Mouse (Mus musculus): Measurements from ENCODE around the gene Pcolce. TPM values are rescaled to one million over a fixed set of nuclear protein-coding genes. Genes with fewer than 3 reads are reported as not detected.

The Pcolce gene
- total RNA-seq, 2 experiments from 2014 or later: 101 to 107 TPM

Other genes starting within 250 kb of the Pcolce start
- gene Zan, start 136.7 kb downstream of the Pcolce start, total RNA-seq (2021): under 1 TPM; 0.02 TPM
- 10 to 100 TPM; 12.5 to 16.9 TPM for gene Pop7, start 111.3 kb downstream of the Pcolce start, total RNA-seq (2021)
- 10 to 100 TPM; 28.3 to 33.8 TPM for gene Gigyf1, start 95.2 kb downstream of the Pcolce start, total RNA-seq (2021)
- not detected for gene Epo, start 80.5 kb downstream of the Pcolce start, total RNA-seq (2021)
- gene Gnb2, start 80.3 kb downstream of the Pcolce start, total RNA-seq (2021): 100 to 1,000 TPM; 322 to 323 TPM
- not detected for gene Actl6b, start 60.3 kb downstream of the Pcolce start, total RNA-seq (2021)
- not detected for gene Tfr2, start 43.9 kb downstream of the Pcolce start, total RNA-seq (2021)
- gene Mospd3, start 12.7 kb downstream of the Pcolce start, total RNA-seq (2021): 10 to 100 TPM; 22.0 to 22.3 TPM
- gene Fbxo24, start 15.2 kb upstream of the Pcolce start, total RNA-seq (2021): under 1 TPM; 0.27 to 0.43 TPM
- gene Lrch4, start 15.3 kb upstream of the Pcolce start, total RNA-seq (2021): 10 to 100 TPM; 22.6 to 23.0 TPM
- gene Gm20605, start 15.4 kb upstream of the Pcolce start, total RNA-seq (2021): 1 to 10 TPM; 6.6 to 8.5 TPM
- 1 to 10 TPM; 4.2 to 4.4 TPM for gene Sap25, start 27.6 kb upstream of the Pcolce start, total RNA-seq (2021)
- under 1 TPM; 0.15 to 0.57 TPM for gene Irs3, start 31.9 kb upstream of the Pcolce start, total RNA-seq (2021)
- 10 to 100 TPM; 13.0 to 13.9 TPM for gene Agfg2, start 70.9 kb upstream of the Pcolce start, total RNA-seq (2021)
- 1 to 10 TPM; 1.4 to 1.8 TPM for gene Nyap1, start 127.8 kb upstream of the Pcolce start, total RNA-seq (2021)
- 100 to 1,000 TPM; 287 to 312 TPM for gene Tsc22d4, start 131.9 kb upstream of the Pcolce start, total RNA-seq (2021)
- gene Ppp1r35, start 165.1 kb upstream of the Pcolce start, total RNA-seq (2021): 10 to 100 TPM; 13.9 to 14.0 TPM
- gene Mepce, start 173.9 kb upstream of the Pcolce start, total RNA-seq (2021): 10 to 100 TPM; 32.7 to 33.0 TPM
- gene Zcwpw1, start 174.0 kb upstream of the Pcolce start, total RNA-seq (2021): 1 to 10 TPM; 1.1 to 1.3 TPM
- gene Pilra, start 222.5 kb upstream of the Pcolce start, total RNA-seq (2021): 1 to 10 TPM; 1.3 to 2.4 TPM
- 1 to 10 TPM in 1 of 2 experiments, under 1 TPM in 1; 0.44 to 1.5 TPM for gene Pilrb1, start 244.3 kb upstream of the Pcolce start, total RNA-seq (2021)

All from heart, postnatal 14 days (tissue).